Mouse (Mus musculus): ENCODE measurements around the gene Gm17387.

Gm17387 gene

DNA sequence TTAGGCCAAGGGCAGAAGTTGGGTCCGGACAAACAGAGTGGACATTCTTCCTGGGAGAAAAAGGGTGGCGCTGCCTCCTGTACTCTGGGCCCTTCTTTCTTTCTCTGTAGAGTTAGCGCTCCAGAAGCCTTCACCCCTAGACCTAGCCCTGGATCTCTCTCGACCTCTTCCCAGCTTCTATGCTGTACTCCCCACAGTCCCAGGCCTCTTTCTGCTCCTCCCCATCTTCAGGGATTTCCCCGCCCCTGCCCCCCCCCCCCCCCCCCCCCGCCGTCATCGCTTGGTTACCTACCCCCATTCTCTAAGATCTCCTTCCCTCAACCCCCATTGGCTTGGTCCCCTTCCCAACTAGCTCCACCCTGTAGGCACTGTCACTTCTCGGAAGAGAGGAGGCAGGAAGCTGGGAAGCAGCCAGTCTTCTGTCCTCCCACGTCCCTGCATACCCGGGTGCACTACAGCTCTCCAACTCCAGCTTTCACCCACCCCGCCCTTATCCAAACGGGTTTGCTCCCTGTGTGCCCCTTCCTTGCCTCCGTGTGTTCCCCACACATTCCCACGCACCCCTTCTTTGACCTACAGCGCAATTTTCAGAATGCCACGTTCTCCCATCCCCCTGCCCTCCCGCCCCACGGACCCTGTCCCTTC, 18.8 kb downstream of the Gm17387 start:
- DNase-seq (ENCODE audit: low spot score in 2 of 2): no peak

DNA sequence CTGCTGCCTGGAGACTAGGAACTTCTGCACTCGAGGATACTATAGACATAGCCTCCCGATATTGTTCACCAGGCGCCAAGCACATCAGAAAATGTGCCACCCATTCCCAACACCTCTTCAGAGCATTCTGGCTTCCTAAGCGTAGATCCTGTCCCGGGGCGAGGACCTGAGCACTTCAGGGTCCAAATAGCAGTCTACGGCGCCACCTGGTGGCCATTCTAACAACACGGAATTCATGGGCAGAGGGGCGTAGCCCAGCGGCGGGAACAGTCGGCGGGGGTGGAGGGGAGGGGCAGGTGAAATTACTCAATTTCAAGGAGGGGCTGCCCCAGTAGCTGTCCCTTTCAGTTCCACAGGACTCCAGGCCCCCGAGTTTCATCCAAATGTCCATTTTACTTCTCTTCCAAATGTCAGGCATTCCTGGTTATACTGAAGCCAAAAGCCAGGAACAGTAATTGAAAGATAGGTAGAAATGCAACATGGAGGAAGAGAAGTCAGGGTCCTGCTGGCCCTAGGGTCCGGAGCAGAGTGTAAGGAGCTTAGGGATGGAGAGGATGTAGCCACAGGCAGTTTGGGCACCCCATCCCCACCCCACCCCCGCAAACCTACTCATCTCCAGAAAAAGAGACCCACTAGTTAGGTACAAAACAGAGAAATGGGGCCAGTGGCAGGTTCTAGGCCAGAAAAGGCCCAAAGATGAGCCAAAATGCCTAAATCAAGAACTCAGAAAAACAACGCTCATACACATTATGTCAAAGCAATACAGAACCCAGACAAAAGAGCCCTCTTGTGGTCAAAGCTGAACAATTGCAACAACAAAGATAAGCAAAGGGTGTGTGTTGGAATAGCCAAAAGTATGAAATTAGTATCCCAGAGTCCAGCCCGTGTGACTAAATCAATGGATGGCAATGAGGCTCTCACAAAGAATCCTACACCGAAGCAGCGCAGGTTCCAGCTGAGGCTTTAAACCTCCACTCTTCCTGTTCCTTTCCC, 19.6 kb downstream of the Gm17387 start:
- DNase-seq (ENCODE audit: low spot score in 2 of 2): peak; percentile 67 to 87

DNA sequence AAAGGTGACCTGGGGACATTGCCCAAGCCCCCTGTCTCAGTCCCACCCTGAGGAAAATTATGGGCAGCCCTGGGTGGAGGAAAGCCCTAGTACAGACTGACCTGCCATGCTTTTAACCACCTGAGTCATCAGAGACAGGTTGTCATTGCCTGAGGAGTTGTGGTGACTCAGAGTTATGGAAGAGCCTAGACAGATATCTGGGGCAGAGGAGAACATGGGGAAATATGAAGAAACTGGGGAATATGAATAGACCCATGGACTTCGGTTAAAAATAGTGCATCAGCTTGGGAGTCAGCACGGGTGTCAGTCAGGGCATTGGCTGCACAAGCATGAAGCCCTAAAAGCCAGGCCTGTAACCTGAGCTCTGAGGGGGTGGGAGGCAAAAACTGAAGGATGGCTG, 20.4 kb downstream of the Gm17387 start:
- DNase-seq (ENCODE audit: low spot score in 2 of 2): no peak

DNA sequence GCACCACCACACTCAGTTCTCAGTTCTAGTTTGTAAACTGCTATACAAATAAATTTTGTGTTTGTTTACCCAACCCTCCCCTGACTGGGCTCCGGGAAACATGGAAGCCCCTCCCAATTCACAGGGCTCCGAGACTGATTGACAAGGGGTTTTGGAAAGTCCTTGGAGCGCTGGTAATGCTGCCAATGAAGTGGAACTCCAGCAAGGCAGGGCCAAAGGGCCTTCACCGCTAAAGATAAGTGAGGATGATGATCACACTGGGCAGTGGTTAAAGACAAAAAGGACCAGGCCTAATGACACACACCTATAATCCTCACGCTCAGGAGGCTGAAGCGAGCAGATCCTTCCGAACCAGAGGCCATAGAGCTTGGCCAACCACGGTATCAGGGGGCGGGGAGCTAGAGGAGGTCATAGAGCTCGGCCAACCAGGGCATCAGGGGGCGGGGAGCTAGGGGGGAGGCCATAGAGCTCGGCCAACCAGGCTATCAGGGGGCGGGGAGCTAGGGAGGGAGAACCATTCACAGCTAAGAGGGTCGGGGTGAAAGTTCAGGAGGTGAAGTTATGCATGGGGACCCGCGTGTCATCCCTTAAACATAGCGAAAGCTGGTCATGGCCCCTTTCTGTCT, 22.2 kb downstream of the Gm17387 start:
- no peak for DNase-seq (ENCODE audit: low spot score in 2 of 2)

DNA sequence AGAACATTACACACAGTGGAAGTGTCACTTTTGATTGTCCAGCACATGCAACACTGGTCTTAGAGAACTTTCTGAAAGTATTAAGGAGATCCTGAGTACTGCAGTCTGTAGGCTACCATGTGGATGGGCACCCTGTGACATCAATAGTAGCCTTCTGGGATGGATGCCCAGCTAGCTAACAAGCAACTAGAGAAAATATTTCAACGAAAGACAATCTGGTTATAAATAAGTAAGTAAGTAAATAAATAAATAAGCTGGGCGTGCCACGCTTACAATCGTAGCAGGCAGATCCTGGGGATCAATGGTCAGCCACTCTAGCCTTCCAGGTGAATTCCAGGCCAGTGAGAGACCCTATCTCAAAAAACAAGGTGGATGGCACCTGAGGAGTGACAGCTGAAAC, 23.1 kb downstream of the Gm17387 start:
- DNase-seq (ENCODE audit: low spot score in 2 of 2): no peak

DNA sequence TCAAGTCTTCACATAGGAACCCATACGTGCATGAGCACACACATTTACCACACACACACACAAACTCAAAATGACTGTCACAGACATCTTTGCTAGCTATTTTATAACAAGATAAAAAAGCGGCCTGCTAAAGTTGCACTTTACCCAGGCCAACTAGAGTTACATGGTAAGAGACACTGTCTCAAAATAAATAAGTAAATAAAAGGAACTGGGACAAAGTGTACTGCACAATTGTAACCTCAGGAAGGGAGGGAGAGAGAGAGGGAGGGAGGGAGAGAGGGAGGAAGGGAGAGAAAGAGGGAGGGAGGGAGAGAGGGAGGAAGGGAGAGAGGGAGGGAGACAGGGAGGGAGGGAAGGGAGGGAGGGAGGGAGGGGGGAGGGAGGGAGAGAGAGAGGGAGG, 23.5 kb downstream of the Gm17387 start:
- DNase-seq (ENCODE audit: low spot score in 2 of 2): no peak

DNA sequence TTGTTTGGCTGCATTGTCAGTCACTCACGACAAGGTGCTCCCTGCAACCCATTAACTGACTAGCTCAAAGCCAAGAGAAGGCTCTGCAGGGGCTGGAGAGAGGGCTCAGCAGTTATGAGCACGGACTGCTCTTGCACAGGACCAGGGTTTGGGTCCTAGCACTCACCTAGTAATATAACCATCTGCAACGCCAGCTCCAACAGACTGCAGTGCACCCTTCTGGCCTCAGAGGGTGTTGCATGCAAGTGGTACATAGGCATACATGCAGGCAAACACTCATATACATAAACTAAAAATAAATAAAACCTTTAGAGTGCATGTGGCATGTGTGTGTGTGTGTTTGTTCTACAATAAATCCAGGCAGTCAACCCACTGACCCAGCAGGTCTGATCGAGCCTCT, 26.9 kb downstream of the Gm17387 start:
- DNase-seq (ENCODE audit: low spot score in 2 of 2): no peak

DNA sequence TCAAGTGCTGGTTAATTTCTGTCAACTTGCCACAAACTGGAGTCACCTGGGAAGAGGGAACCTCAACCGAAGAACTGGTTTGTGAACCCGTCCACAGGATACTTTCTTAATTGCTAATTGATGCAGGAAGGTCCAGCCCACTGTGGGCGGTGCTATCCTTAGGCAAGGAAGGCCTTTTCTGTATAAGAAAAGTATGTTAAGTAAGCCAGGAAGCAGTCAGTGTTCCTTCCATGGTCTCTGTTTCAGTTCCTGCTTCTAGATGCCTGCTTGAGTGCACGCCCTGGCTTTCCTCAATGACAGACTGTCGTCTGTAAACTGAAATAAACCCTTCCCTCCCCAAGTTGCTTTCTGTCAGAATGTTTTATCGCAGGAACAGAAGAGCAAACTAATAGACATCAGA, 28.0 kb downstream of the Gm17387 start:
- no peak for DNase-seq (ENCODE audit: low spot score in 2 of 2)

DNA sequence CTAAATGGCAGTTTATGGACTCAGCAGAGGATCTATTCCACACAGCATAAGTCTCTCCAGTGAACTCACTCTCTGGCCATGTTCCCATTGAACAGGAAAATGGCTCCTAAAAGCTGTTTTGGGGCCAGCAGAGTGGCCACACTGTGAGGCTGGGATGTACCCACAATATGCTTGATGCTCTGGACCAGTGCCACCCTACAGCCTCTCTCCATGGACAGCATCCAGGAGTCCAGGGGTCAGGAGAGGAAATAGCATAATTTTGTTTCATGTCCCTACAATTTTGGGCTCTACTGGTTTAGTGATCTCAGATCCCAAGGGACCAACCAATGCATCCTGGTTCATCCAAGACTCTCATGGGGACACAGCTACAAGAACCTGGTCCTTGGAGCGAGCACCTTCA, 28.6 kb downstream of the Gm17387 start:
- DNase-seq (ENCODE audit: low spot score in 2 of 2): no peak

DNA sequence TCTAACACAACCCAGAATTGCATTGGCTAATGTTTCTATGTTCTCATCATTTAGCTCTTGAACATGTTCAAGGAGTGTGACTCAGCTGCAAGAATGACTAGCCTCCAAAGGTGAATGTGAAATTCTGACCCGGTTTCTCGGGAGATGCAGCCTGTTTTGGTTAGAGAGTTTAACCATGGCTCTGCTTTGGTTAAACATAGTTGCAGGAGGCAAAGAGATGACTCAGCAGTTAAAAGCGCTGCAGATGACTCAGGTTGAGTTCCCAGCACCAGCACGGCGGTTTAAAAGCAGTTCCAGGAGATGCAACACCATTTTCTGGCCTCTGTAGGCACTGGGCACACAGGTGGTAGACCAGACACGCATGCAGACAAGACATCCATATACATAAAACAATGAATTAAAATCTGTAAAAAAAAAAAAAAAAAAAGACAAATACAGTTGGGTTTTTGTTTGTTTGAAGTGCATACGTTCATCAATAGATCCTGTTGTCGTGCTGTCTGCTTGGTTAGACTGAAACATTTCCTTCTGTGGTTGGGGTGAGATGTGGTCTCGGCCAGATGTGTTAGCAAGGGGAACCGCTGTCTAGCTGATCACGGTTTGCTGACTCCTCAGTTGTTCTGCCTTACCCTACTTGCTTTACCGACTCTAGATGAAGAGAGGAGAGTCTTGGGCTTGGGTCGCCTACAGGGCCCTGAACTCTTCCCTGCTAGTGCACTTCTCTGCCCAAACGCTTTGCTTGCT, 29.8 kb downstream of the Gm17387 start:
- peak; percentile 61 to 75 for DNase-seq (ENCODE audit: low spot score in 2 of 2)

DNA sequence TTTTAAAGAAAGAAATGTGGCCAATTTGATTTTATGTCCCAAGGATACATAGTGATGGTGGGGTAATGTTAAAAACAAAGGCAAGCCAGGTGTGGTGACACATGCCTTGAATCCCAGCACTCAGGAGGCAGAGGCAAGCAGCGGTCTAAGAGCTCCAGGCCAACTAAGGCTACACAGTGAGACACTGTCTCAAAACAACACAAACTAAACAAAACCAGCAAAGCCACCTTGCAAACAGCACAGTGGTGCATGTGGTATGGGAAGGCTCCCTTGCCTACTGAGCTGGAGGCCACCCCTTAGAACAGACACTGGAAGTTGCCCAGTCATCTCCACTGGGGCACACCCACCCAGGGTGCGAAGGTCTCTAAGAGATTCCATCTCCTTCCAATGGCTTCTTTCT, 31.0 kb downstream of the Gm17387 start:
- no peak for DNase-seq (ENCODE audit: low spot score in 2 of 2)

DNA sequence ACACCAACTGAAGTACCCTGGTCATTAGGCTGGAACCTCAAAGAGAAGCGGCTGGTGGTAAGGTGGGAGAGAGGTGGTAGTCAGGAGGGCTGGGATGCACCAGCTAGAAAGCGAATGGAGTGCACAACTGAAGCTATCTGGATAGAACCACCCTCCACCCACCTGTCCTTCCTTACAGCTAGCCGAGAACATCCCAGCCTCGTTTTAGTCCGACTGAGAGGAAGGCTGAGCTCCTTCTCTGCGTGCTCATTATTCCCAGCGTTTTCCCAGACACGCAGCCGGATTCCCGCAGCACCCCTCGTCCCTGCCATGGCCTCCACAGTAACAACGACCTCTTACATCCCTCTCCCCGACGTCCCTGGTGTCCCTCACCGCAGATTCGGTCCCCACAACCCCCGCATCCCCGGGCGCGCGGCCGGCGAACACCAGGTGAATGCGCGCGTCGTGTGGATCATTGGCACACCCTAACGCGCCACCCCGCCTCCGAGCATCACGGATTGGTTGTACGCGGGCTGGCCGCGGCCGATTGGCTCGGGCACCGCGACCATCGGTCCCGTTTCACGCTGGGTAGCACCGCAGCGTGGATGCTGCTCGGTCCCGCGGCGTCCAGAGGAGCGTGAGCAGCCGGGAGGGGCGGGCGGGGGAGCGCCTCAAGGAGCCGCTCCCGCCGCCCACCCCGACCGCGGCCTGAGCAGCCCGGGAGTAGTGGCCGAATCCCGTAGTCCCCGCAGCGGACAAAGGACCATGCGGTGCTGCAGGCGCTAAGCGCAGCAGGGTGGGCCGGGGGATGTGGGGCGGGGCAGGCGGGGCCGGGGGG, 31.7 kb downstream of the Gm17387 start, which contains the start of gene B4galnt4:
TSS of gene B4galnt4 (plus strand) at position 679 of the 817 bp plus-strand sequence.
- no peak for DNase-seq (ENCODE audit: low spot score in 2 of 2)

DNA sequence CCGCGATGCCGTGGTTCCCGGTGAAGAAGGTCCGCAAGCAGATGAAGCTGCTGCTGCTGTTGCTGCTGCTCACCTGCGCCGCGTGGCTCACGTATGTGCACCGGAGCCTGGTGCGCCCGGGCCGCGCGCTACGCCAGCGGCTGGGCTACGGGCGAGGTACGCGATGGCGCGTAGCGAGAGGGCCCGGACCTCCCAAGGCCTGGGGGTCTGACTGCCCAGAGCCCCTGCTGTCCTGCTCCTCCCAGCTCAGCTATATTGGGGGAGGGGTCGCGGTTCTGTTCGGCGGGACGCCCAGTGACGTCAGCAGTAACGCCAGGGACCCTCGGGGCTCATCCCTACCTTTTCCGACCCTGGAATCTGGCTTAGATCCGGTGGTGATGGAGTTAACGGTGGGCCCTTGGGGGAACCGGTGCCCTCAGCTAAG, 32.4 kb downstream of the Gm17387 start:
- no peak for DNase-seq (ENCODE audit: low spot score in 2 of 2)

DNA sequence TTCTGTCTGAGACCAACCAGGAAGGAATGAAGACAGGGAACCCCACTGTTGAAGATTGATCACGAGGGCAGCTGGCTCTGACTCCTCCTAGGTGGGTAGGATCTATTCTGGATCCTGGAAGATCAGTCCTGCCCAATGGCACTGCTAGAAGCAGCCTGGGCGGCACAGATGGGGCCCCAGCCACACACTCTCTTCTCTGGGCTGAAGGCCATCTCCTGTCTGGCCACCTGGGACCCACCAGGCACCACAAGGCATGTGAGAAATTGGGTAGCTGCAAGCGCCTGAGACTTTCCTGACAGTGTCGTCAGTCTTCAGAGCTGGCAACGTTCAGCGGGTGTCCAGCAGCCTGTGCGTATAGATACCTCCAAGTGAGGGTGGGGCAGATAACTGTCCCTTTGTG, 33.6 kb downstream of the Gm17387 start:
- DNase-seq (ENCODE audit: low spot score in 2 of 2): no peak

DNA sequence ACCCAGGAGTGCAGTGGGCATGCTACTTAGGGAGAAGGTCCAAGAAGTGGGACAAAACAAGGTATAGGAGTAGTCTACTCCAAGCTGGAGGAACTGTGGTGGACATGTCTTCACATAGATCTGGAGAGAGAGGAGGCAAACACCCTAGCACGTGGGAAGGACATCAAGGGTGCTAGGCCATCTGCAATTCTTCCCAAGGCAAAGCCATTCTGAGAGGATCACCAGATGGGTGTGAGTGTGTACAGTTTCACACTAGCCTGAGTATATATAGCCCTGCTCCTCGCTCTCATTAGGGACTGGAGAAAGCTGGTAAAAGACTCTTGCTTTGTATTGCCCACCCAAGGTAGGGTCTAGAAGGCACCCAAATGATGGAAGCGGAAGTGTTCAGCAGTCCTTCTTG, 34.4 kb downstream of the Gm17387 start:
- DNase-seq (ENCODE audit: low spot score in 2 of 2): no peak

DNA sequence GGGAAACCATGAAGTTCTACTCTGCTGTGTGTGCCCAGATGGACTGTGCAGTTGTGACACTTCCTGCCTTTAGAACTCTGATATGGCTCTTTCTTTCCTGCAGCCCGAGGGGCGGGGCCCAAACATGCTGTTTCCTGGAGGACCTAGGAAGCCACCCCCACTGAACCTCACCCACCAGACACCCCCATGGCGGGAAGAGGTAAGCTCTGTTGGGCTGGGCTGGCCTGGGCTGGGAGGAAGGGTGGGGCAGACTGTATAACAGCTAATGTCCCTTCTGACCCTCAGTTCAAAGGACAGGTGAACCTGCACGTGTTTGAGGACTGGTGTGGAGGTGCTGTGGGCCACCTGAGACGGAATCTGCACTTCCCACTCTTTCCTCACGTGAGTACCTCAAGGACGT, 35.2 kb downstream of the Gm17387 start:
- DNase-seq (ENCODE audit: low spot score in 2 of 2): no peak

DNA sequence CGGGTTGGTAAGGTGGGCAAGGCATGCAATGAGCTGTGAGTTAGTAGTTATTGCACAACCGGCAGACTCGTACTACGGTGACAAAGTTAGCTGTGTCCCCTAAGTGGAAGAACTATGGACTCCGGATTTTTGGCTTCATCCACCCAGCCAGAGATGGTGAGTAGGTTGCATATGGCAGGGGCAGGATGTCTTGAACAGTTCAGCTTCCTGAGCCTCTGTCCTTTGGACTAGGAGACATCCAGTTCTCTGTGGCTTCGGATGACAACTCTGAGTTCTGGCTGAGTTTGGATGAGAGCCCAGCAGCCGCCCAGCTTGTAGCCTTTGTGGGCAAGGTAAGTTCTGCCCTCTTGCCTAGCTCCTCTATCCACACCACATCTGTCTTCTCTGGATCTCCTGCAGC, 35.6 kb downstream of the Gm17387 start:
- DNase-seq (ENCODE audit: low spot score in 2 of 2): no peak

DNA sequence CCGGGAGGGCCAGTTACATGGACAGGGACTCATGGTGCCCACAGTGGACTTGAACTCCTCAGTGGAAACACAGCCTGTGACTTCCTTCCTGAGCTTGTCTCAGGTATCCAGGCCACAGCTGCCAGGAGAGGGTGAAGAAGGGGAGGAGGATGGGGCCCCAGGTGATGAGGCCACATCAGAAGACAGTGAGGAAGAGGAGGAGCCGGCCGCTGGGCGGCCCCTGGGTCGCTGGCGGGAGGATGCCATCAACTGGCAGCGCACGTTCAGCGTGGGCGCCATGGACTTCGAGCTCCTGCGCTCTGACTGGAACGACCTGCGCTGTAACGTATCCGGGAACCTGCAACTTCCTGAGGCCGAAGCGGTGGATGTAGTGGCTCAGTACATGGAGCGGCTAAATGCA, 39.4 kb downstream of the Gm17387 start:
- no peak for DNase-seq (ENCODE audit: low spot score in 2 of 2)

DNA sequence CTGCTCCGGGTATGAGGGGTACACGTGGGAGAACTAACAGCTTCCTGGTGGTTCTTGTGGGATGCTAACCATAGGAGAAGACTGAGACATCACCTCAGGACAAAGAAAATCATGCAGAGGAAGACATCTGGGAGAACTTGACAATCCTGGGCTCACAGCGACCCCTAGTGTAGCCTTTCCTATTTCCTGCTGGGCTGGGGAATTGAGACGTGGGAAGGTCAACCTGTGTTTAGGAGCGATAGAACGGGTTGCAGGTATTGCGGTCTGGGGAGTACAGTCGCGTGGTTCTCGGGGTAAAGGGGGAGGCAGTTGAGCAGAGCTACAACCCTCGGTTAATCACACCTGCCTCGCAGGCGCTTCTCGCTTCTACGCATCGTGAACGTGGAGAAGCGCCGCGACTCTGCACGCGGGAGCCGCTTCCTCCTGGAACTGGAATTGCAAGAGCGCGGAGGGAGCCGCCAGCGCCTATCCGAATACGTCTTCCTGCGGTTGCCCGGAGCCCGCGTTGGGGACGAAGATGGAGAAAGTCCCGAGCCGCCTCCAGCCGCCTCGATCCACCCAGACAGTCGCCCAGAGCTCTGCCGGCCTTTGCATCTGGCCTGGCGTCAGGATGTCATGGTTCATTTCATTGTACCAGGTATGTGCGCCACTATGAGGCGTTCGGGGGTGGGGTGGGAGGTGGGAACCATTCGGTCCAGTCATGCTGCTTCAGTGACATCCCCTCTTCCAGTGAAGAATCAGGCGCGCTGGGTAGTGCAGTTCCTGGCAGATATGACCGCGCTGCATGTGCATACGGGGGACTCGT, 41.3 kb downstream of the Gm17387 start:
- peak; percentile 36 to 54 for DNase-seq (ENCODE audit: low spot score in 2 of 2)
